Mouse (Mus musculus): ENCODE results near the gene 9030612E09Rik.

The 9030612E09Rik gene

GRCm38 (mm10) chr10:43200206-43200605 is 25.7 kb downstream of the 9030612E09Rik start:
- no peak for DNase-seq (ENCODE audit: low read depth in 2 of 2, low spot score in 2 of 2)

GRCm38 (mm10) chr10:43203865-43204264 is 29.4 kb downstream of the 9030612E09Rik start:
- DNase-seq (ENCODE audit: low read depth in 2 of 2, low spot score in 2 of 2) = no peak

GRCm38 (mm10) chr10:43211866-43212265 is 37.4 kb downstream of the 9030612E09Rik start:
- peak; percentile 50 to 52 for DNase-seq (ENCODE audit: low read depth in 2 of 2, low spot score in 2 of 2)

- DNase-seq (ENCODE audit: low read depth in 2 of 2, low spot score in 2 of 2) = no peak
These were observed 42.9 kb downstream of the 9030612E09Rik start for GRCm38 (mm10) chr10:43217361-43217900.

- DNase-seq (ENCODE audit: low read depth in 2 of 2, low spot score in 2 of 2) = no peak
These were observed 46.0 kb downstream of the 9030612E09Rik start for GRCm38 (mm10) chr10:43220479-43220878.

GRCm38 (mm10) chr10:43220910-43221625 is 46.6 kb downstream of the 9030612E09Rik start, which contains the start of gene Pdss2:
Gene Pdss2 (plus strand): TSS chr10:43221486.
- peak; percentile 86 to 91 for DNase-seq (ENCODE audit: low read depth in 2 of 2, low spot score in 2 of 2)

GRCm38 (mm10) chr10:43221659-43222058 is 47.2 kb downstream of the 9030612E09Rik start:
- no peak for DNase-seq (ENCODE audit: low read depth in 2 of 2, low spot score in 2 of 2)

- no peak for DNase-seq (ENCODE audit: low read depth in 2 of 2, low spot score in 2 of 2)
These were observed 48.9 kb downstream of the 9030612E09Rik start for GRCm38 (mm10) chr10:43223391-43223790.
